Mouse (Mus musculus) small intestine, adult 2 months (tissue): ENCODE data around the gene Kdelr1.

Source experiments
- CTCF ChIP-seq: fragments of 200-500 bp; IDR thresholded peaks from 2 replicates; pipeline ENCODE4 v1.5.1; 2012; ENCODE audit warnings: low read depth, mild to moderate bottlenecking, control low read depth, inconsistent platforms, low read length, moderate library complexity, mixed read lengths; ENCODE audit not compliant: insufficient replicate concordance, insufficient read length; ENCODE audit errors: extremely low read depth
- POLR2A ChIP-seq: fragments of 200-500 bp; IDR thresholded peaks from 2 replicates; pipeline ENCODE4 v1.6.1; 2012; ENCODE audit warnings: low read depth, mild to moderate bottlenecking, control low read depth, inconsistent platforms, low read length, moderate library complexity

DNA sequence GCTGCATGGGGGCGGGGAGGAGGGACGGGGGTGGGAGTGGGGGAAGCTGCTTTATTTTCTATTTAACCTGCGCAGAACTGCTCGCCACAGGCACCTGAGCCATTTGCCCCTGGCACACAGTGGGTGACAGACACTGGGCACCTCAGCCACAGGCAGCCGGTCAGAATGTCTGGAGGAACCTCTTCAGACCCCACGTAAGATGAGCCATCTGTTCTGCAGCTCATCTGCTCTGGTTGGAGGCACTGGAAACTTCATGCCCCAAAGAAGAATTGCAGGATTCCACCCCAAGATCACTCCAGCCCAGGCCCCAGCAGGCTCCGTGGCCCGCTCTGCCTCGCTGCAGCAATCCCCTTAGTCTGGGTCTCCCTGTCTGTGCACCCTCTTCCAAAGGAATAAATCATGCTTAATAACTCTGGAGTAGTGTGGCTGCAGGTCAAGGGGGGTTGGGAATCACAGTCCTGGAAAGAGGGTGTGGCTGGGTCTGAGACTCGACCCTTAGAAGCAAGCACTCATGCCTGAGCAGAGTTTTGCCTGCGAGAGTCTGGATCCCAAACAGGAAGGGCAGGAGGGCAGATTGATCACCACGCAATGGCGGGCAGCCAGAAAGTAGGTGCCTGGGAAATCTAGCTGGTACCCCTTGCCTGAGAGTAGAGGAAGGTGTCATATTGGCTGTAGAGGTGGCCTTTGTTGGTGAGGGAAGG, 44.6 kb downstream of the Kdelr1 start:
- no peak for TF ChIP-seq CTCF
- no peak for TF ChIP-seq POLR2A
